Mouse (Mus musculus) layer of hippocampus, postnatal 25 days (tissue): Measurements from ENCODE around the gene Rasl11a. TPM values are rescaled to one million over a fixed set of nuclear protein-coding genes. Genes with fewer than 3 reads are reported as not detected.
A peak's percentile ranks its signal among the peaks of the same experiment; 100 is the strongest.

Experiments
- DNase-seq, 2 experiments: peaks; one replicate each; pipeline ENCODE4 v3.0.0; 2022; ENCODE audit warnings: mixed read lengths in 2 of 2, low spot score in 1 of 2; ENCODE audit errors: extremely low spot score in 1 of 2
- total RNA-seq, 2 experiments: library from RNA; stranded (reverse); gene quantifications; 2 replicates each; pipeline ENCODE4 v1.2.3; 2021

Gene Rasl11a
- 10 to 100 TPM; 17.4 to 17.8 TPM for total RNA-seq

GRCm38 (mm10) chr5:146844945-146845365, at the start of gene Rasl11a:
Gene Rasl11a (plus strand): TSS chr5:146845071.
- peak; percentile 62 to 63 for DNase-seq

- no peak for DNase-seq
Observed at GRCm38 (mm10) chr5:146795728-146796127, 49.1 kb upstream of the Rasl11a start.

GRCm38 (mm10) chr5:146798031-146798430, 46.8 kb upstream of the Rasl11a start:
- no peak for DNase-seq

- no peak for DNase-seq
Observed at GRCm38 (mm10) chr5:146806004-146806430, 38.9 kb upstream of the Rasl11a start.

GRCm38 (mm10) chr5:146809951-146810350, 34.9 kb upstream of the Rasl11a start:
- DNase-seq, result no peak

- DNase-seq, result no peak
Observed at GRCm38 (mm10) chr5:146812866-146813265, 32.0 kb upstream of the Rasl11a start.

GRCm38 (mm10) chr5:146813421-146813820, 31.4 kb upstream of the Rasl11a start:
- DNase-seq, result no peak

- DNase-seq, result no peak
Observed at GRCm38 (mm10) chr5:146815394-146815793, 29.5 kb upstream of the Rasl11a start.

- DNase-seq, result no peak
Observed at GRCm38 (mm10) chr5:146817583-146817982, 27.3 kb upstream of the Rasl11a start.

GRCm38 (mm10) chr5:146818906-146819623, 25.8 kb upstream of the Rasl11a start:
- no peak for DNase-seq

- no peak for DNase-seq
Observed at GRCm38 (mm10) chr5:146823005-146823404, 21.9 kb upstream of the Rasl11a start.

- no peak for DNase-seq
Observed at GRCm38 (mm10) chr5:146829528-146829927, 15.3 kb upstream of the Rasl11a start.

- DNase-seq, result no peak
Observed at GRCm38 (mm10) chr5:146832435-146832768, 12.5 kb upstream of the Rasl11a start.

- DNase-seq, result peak; percentile 87 to 99
Observed at GRCm38 (mm10) chr5:146832769-146833448, 12.0 kb upstream of the Rasl11a start, which contains the start of gene Rpl21. Gene Rpl21 (plus strand): TSS chr5:146832890.

GRCm38 (mm10) chr5:146833673-146834201, 11.1 kb upstream of the Rasl11a start:
- DNase-seq, result no peak

- no peak for DNase-seq
Observed at GRCm38 (mm10) chr5:146834959-146835358, 9.9 kb upstream of the Rasl11a start.

- no peak for DNase-seq
Observed at GRCm38 (mm10) chr5:146837967-146838720, 6.7 kb upstream of the Rasl11a start.

GRCm38 (mm10) chr5:146838836-146839648, 5.8 kb upstream of the Rasl11a start:
- DNase-seq, result no peak

- no peak for DNase-seq
Observed at GRCm38 (mm10) chr5:146839760-146840159, 5.1 kb upstream of the Rasl11a start.

GRCm38 (mm10) chr5:146840422-146840821, 4.4 kb upstream of the Rasl11a start:
- no peak for DNase-seq
